Mouse (Mus musculus) neural tube, embryonic 14.5 days (tissue): Measurements from ENCODE around the gene Pnpo. TPM values are rescaled to one million over a fixed set of nuclear protein-coding genes. Genes with fewer than 3 reads are reported as not detected.

Source experiments
- ATAC-seq: fragments of 200-750 bp; cut with Nextera tagmentation; 2 replicates; pipeline ENCODE4 v1.8.0; 2017; ENCODE audit warnings: low read depth, mild to moderate bottlenecking, moderate TSS enrichment, moderate library complexity
- H3K27ac ChIP-seq: fragments of 300-500 bp; sonication (generic); 2 replicates; pipeline ENCODE4 v1.5.1; 2014; ENCODE audit warnings: low read depth, mild to moderate bottlenecking, control low read depth, low read length, moderate library complexity, mixed read lengths
- H3K27me3 ChIP-seq: fragments of 300-500 bp; sonication (generic); 2 replicates; pipeline ENCODE4 v1.6.1; 2014; ENCODE audit warnings: low read length; ENCODE audit not compliant: control insufficient read depth, insufficient read depth
- H3K36me3 ChIP-seq: fragments of 300-500 bp; sonication (generic); 2 replicates; pipeline ENCODE4 v1.6.1; 2014; ENCODE audit warnings: low read length, mixed read lengths; ENCODE audit not compliant: control insufficient read depth, insufficient read depth
- H3K4me1 ChIP-seq: fragments of 300-500 bp; sonication (generic); 2 replicates; pipeline ENCODE4 v1.6.1; 2014; ENCODE audit warnings: low read length; ENCODE audit not compliant: control insufficient read depth, insufficient read depth
- H3K4me2 ChIP-seq: fragments of 300-500 bp; sonication (generic); 2 replicates; pipeline ENCODE4 v1.6.1; 2014; ENCODE audit warnings: mild to moderate bottlenecking, low read depth, low read length, control low read depth
- H3K4me3 ChIP-seq: fragments of 300-500 bp; sonication (generic); 2 replicates; pipeline ENCODE4 v1.5.1; 2014; ENCODE audit warnings: low read depth, low read length, control low read depth, mixed read lengths
- H3K9ac ChIP-seq: fragments of 300-500 bp; sonication (generic); replicated peaks from 2 replicates; pipeline ENCODE4 v1.6.1; 2014; ENCODE audit warnings: low read depth, mild to moderate bottlenecking, control low read depth, low read length, mixed read lengths
- H3K9me3 ChIP-seq: fragments of 300-500 bp; sonication (generic); 2 replicates; pipeline ENCODE4 v1.6.1; 2016; ENCODE audit warnings: low read length; ENCODE audit not compliant: control insufficient read depth
- WGBS: fragments of 180-500 bp; shearing (Covaris S2); extraction: QIAGEN DNeasy Blood & Tissue Kit; methylation state at CpG from one replicate; pipeline ENCODE4 v1.1.7; 2014; 5-methylcytosine and 5-hydroxymethylcytosine counted together
- polyA plus RNA-seq: library from polyadenylated mRNA; unstranded; fragments of >200 nt; fragmentation: Nextera tagmentation; extraction: Ambion mirVana; gene quantifications from 2 replicates; pipeline ENCODE4 v1.2.1, GENCODE M21; 2014

Pnpo gene
- polyA plus RNA-seq, 1 experiment from 2014 or later: 23.4 TPM

DNA sequence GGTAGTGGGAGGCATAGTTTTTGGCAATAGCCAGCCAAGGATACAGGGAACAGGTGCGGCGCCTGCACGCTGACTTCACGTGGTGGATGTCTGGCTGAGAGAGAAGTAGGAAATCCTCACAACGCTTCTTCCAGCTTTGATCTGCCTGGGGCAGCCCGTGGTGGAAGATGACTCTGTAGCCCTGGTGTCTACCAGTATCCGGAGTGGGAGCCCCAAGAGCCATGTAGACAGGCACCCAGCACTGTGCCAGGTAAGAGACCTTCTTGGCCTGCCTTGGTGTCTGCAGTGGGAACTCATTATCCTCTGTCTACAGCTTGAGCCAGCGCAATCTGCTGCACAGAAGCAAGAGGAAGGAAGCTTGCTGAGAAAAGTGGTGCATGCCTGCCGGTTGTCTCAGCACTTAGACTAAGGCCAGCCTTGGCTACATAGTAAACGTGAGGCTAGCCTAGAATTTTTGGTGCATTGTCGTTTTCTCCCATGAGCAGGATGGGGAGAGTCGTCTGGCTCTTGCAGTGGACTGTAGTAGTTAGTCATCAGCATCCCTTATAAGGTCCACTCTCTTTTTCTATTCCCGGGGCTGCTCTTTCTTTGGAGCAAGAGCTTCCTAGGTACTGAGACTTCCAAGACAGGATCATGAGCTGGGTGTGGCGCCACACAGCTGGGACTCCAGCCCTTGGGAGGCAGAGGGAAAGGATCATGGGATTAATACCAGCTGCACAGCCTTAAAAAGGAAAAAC lies 1.2 kb upstream of the Pnpo start:
- ATAC-seq: no peak
- WGBS: 90% methylated on average over 14 of the region's 14 CpGs
- H3K4me2 ChIP-seq: peak overlapping the region; percentile 73
- H3K4me3 ChIP-seq: peak overlapping the region; percentile 45; the same call in 1 of the 2 replicates
- H3K4me1 ChIP-seq: peaks cover 9% of the 10 kb centered on the region
- no peaks in the 10 kb centered on the region for H3K36me3 ChIP-seq
- H3K27ac ChIP-seq: no peak overlapping the region
- no peaks in the 10 kb centered on the region for H3K9me3 ChIP-seq
- H3K9ac ChIP-seq: peak overlapping the region; percentile 50; the same call in 1 of the 2 replicates
- H3K27me3 ChIP-seq: no peaks in the 10 kb centered on the region

GRCm38 (mm10) chr11:96941989-96942590 lies 1.7 kb downstream of the Pnpo start:
- no peak overlapping the region for H3K27ac ChIP-seq
- H3K9me3 ChIP-seq: no peaks in the 10 kb centered on the region
- H3K27me3 ChIP-seq: no peaks in the 10 kb centered on the region
- no peak overlapping the region for H3K9ac ChIP-seq
- WGBS: 82% methylated on average over 6 of the region's 6 CpGs
- ATAC-seq: no peak
- peaks cover 9% of the 10 kb centered on the region for H3K4me1 ChIP-seq
- no peaks in the 10 kb centered on the region for H3K36me3 ChIP-seq
- no peak overlapping the region for H3K4me3 ChIP-seq
- no peak overlapping the region for H3K4me2 ChIP-seq

GRCm38 (mm10) chr11:96940578-96941465 lies 3.0 kb downstream of the Pnpo start:
- Histone ChIP-seq H3K9ac (no peak overlapping the region), H3K4me3 (no peak overlapping the region), H3K9me3 (no peaks in the 10 kb centered on the region), H3K27me3 (no peaks in the 10 kb centered on the region), H3K27ac (no peak overlapping the region), H3K4me1 (peaks cover 9% of the 10 kb centered on the region), H3K4me2 (no peak overlapping the region), H3K36me3 (no peaks in the 10 kb centered on the region)
- WGBS: 81% methylated on average over 16 of the region's 16 CpGs
- ATAC-seq: no peak

DNA sequence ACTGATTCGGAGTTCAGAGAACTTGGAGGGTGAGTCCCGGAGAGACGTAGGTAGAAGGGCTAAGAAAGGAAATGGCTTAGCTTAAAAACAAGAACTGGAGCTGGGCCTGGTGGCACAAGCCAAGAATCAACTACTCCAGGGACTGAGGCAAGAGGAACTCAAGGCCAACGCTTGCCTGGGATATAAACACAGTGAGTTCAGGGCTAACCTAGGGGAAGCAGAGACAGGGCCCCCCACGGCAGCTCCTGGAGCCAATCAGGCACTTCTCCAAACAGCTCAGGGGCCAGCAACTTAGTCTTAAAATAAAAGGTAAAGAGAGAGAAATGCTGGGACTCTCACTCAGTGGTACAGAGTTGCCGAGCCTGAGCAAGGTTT lies 5.4 kb downstream of the Pnpo start:
- Histone ChIP-seq H3K4me3 (no peak overlapping the region), H3K27ac (no peak overlapping the region), H3K4me2 (no peak overlapping the region), H3K9me3 (no peaks in the 10 kb centered on the region), H3K36me3 (no peaks in the 10 kb centered on the region), H3K9ac (no peak overlapping the region), H3K27me3 (no peaks in the 10 kb centered on the region), H3K4me1 (no peaks in the 10 kb centered on the region)
- ATAC-seq: no peak
- WGBS: 89% methylated on average over 6 of the region's 6 CpGs

DNA sequence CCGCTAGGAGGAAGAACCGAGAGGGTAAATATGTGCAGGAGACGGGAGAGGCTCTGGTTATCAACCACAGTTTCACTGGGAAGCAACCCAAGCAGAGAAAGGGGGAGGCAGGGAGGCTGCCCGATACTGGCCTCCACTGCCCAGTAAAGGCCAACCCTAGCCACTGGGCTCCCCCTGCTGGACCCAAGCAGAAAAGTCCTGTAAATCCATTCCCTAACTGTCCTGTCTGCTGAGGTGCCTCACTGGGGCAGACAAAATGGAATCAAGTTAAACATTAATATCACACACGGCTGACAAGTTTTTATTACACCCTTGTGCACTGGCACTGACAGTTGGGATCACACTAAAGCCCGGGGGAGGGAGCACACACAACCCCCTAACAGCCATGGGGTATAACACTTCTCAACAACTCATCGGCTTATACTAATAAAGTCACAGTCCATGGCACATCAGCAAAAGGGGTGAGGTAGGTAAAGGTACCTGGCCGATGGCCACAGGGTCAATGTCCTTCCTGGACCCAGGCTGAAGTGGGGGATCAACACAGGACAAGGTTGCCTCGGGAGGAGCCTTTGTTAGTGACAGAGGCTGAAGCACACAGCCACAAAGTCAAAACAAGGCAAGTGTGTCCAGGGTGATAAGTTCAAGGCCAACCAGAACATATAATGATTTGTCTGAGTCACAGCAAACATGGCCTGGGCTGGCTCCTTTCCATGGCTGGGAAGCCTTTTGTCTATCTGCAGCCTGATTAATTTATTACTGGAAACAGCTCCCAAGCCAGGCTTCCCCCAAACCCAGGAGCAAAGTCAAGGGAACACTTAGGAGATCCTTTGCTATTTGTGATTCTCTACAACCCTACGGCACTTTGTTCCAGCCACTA lies 6.0 kb downstream of the Pnpo start:
- H3K9ac ChIP-seq: no peak overlapping the region
- H3K27me3 ChIP-seq: no peaks in the 10 kb centered on the region
- no peaks in the 10 kb centered on the region for H3K9me3 ChIP-seq
- no peaks in the 10 kb centered on the region for H3K36me3 ChIP-seq
- H3K4me1 ChIP-seq: no peaks in the 10 kb centered on the region
- WGBS: 54% methylated on average over 10 of the region's 10 CpGs
- no peak overlapping the region for H3K27ac ChIP-seq
- H3K4me3 ChIP-seq: no peak overlapping the region
- no peak for ATAC-seq
- H3K4me2 ChIP-seq: no peak overlapping the region

DNA sequence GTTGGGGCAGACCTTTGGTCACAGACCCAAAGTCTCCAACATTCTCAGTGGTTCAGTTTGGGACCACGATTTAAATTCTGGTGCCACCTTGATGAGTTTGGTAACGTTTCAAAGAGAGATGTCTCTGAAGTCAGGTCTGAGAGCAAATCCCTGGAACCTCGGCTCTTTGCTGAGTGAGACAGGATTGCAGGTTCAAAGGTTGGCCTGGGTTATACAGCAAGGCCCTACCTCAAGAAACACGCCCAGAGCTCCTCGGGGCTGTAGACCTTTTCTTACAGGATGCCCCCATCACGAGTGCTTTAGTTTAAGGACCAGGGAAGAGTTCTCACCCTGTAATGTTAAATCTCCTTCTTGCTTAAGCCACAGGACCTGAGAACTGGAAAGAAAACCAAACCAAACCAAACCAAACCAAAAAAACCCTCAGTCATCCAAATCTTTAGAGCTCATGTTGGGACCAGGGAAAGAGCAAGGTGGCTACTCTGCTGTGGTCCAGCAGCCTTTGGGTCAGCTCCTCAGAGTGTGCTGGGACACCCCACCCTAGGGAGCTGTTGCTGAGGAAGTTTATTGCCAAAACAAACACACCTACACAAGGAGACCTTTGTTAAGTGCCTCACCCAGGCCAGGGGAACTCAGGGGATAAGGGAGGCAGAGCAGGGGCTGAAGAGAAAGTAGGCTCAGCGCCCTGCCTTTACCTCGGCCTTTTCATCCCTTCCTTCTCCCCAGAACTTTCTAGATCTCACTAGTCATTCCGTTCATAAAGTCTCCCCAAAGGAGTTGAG lies 7.7 kb downstream of the Pnpo start:
- H3K27me3 ChIP-seq: no peaks in the 10 kb centered on the region
- WGBS: 86% methylated on average over 9 of the region's 9 CpGs
- H3K4me2 ChIP-seq: no peak overlapping the region
- no peak overlapping the region for H3K4me3 ChIP-seq
- ATAC-seq: no peak
- H3K4me1 ChIP-seq: no peaks in the 10 kb centered on the region
- no peak overlapping the region for H3K27ac ChIP-seq
- H3K9ac ChIP-seq: no peak overlapping the region
- H3K36me3 ChIP-seq: no peaks in the 10 kb centered on the region
- no peaks in the 10 kb centered on the region for H3K9me3 ChIP-seq

DNA sequence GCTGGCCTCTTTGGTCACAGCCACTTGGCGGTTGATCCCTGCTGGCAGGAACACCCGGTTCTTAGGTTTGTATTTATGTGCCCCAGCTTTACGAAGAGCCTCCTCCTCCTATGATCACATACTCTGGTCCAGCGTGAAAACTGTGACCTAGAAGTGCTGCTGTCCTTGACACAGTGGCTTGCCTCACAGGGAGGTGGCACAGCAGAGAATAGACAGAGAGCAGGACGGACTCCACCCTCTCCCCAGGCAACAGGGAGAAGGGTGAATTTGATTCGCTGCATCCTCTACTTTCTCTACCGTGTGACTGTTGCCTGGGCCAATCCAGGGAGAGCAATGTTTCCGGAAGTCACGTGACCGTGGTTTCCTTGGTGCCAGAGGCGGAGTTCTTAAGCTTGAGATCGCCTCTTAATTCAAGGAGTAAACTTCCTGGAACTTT lies 8.8 kb downstream of the Pnpo start:
- WGBS: 25% methylated on average over 12 of the region's 12 CpGs
- Histone ChIP-seq H3K4me3 (peak overlapping the region; percentile 10; the same call in 1 of the 2 replicates), H3K9me3 (no peaks in the 10 kb centered on the region), H3K9ac (no peak overlapping the region), H3K27ac (no peak overlapping the region), H3K36me3 (no peaks in the 10 kb centered on the region), H3K4me1 (no peaks in the 10 kb centered on the region), H3K27me3 (no peaks in the 10 kb centered on the region), H3K4me2 (peak overlapping the region; percentile 28; the same call in 1 of the 2 replicates)
- peak; percentile 60; the same call in 1 of the 2 replicates for ATAC-seq
